Mouse (Mus musculus) intestine, embryonic 14.5 days (tissue): Measurements from ENCODE around the gene Kcna2. TPM values are rescaled to one million over a fixed set of nuclear protein-coding genes. Genes with fewer than 3 reads are reported as not detected.
A peak's percentile ranks its signal among the peaks of the same experiment; 100 is the strongest.

ENCODE experiments used
- ATAC-seq: fragments of 200-750 bp; cut with Nextera tagmentation; replicated peaks from 2 replicates; pipeline ENCODE4 v1.8.0; 2017; ENCODE audit warnings: low read depth, moderate number of reproducible peaks, moderate TSS enrichment, moderate library complexity; ENCODE audit not compliant: low FRiP score, low TSS enrichment
- DNase-seq: peaks from one replicate; pipeline ENCODE4 v3.0.0-alpha.2; 2018; ENCODE audit warnings: low spot score
- H3K27ac ChIP-seq: fragments of 300-500 bp; sonication (generic); 2 replicates; pipeline ENCODE4 v1.5.1; 2014; ENCODE audit warnings: low read depth, mild to moderate bottlenecking, control low read depth
- H3K27me3 ChIP-seq: fragments of 300-500 bp; sonication (generic); replicated peaks from 2 replicates; pipeline ENCODE4 v1.6.1; 2014; ENCODE audit warnings: low read length, control low read depth; ENCODE audit not compliant: control insufficient read depth, insufficient read depth
- H3K36me3 ChIP-seq: fragments of 300-500 bp; sonication (generic); 2 replicates; pipeline ENCODE4 v1.6.1; 2014; ENCODE audit warnings: low read length, control low read depth; ENCODE audit not compliant: control insufficient read depth, insufficient read depth
- H3K4me1 ChIP-seq: fragments of 300-500 bp; sonication (generic); replicated peaks from 2 replicates; pipeline ENCODE4 v1.6.1; 2014; ENCODE audit warnings: low read length, control low read depth, mixed read lengths; ENCODE audit not compliant: control insufficient read depth, insufficient read depth
- H3K4me2 ChIP-seq: fragments of 300-500 bp; sonication (generic); 2 replicates; pipeline ENCODE4 v1.6.1; 2014; ENCODE audit warnings: low read length
- H3K4me3 ChIP-seq: fragments of 300-500 bp; sonication (generic); 2 replicates; pipeline ENCODE4 v1.5.1; 2014; ENCODE audit warnings: low read depth, low read length, control low read depth, mixed read lengths
- H3K9ac ChIP-seq: fragments of 300-500 bp; sonication (generic); 2 replicates; pipeline ENCODE4 v1.6.1; 2014; ENCODE audit warnings: mild to moderate bottlenecking, low read length
- H3K9me3 ChIP-seq: fragments of 300-500 bp; sonication (generic); 2 replicates; pipeline ENCODE4 v1.6.1; 2016; ENCODE audit warnings: low read length, control low read depth; ENCODE audit not compliant: control insufficient read depth
- WGBS: fragments of 180-500 bp; shearing (Covaris S2); extraction: QIAGEN DNeasy Blood & Tissue Kit; methylation state at CpG from one replicate; pipeline ENCODE4 v1.1.7; 2014; 5-methylcytosine and 5-hydroxymethylcytosine counted together
- polyA plus RNA-seq: library from polyadenylated mRNA; unstranded; fragments of >200 nt; fragmentation: Nextera tagmentation; extraction: Ambion mirVana; gene quantifications from 2 replicates; pipeline ENCODE4 v1.2.1, GENCODE M21; 2014

The Kcna2 gene
- polyA plus RNA-seq, 1 experiment from 2014 or later, result 0.09 TPM

GRCm38 (mm10) chr3:107150469-107150868 lies 49.5 kb downstream of the Kcna2 start:
- no peak overlapping the region for H3K9ac ChIP-seq
- H3K27me3 ChIP-seq, result no peaks in the 10 kb centered on the region
- H3K27ac ChIP-seq, result no peak overlapping the region
- DNase-seq (no peak), ATAC-seq (no peak)
- no peak overlapping the region for H3K4me3 ChIP-seq
- no peak overlapping the region for H3K4me2 ChIP-seq
- no peaks in the 10 kb centered on the region for H3K4me1 ChIP-seq
- WGBS, result 51% methylated on average over 3 of the region's 3 CpGs
- no peaks in the 10 kb centered on the region for H3K9me3 ChIP-seq
- no peaks in the 10 kb centered on the region for H3K36me3 ChIP-seq

- Histone ChIP-seq H3K4me3 (no peak overlapping the region), H3K9me3 (no peaks in the 10 kb centered on the region), H3K4me1 (no peaks in the 10 kb centered on the region), H3K27me3 (no peaks in the 10 kb centered on the region), H3K36me3 (no peaks in the 10 kb centered on the region), H3K4me2 (no peak overlapping the region), H3K27ac (no peak overlapping the region), H3K9ac (no peak overlapping the region)
- 57% methylated on average over 7 of the region's 7 CpGs for WGBS
- DNase-seq (no peak), ATAC-seq (no peak)
These were observed 50.1 kb downstream of the Kcna2 start for GRCm38 (mm10) chr3:107150872-107151540.

DNA sequence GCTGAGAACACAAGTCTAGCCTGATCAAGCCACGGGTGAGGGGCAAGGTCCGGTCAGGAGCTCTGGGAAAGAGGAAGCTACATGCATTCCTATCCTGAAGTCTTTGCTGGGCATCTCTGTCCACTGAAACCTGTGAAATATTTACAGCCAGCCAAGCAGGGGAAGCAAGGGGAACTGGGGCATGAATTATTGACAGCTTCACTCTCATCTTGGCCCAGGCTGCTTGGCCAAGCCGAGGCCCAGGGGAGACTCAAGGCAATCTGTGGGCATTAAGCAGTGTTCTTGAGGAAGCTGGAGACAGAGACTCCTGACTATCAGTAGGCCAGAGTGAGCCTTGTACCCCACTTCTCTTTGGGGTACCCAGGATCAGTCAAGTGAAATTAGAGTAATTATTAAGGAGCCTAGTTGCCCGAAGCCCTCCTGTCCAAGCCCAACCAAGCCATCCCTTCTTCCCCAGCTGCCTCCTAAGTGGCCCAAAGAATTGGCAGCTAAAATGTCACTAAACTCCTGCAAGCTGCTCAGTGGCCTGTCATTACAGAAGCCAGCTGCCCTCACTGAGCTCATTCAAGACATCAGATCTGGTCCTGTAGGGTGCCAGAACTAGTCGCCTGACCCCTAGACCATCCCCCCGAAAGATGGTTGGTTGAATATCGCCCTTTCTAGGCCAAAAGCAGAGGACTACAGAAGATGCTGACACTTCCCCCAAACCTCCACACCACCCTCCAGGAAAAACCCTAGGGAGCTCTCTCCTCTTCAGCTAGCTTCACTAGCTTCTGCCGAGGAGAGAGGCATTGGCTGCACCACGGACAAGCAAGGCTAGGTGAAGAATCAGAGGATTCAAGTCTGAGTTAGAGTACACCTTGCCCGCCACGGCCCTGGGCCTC lies 53.1 kb downstream of the Kcna2 start:
- no peak for DNase-seq

GRCm38 (mm10) chr3:107158856-107159255 lies 57.9 kb downstream of the Kcna2 start:
- DNase-seq (no peak), ATAC-seq (no peak)
- peaks cover 12% of the 10 kb centered on the region for H3K27me3 ChIP-seq
- H3K9me3 ChIP-seq, result no peaks in the 10 kb centered on the region
- no peak overlapping the region for H3K27ac ChIP-seq
- no peak overlapping the region for H3K4me3 ChIP-seq
- 0 out of 2 replicates have a peak, but pooled peaks cover 2% of the 10 kb centered on the region for H3K4me1 ChIP-seq
- no peak overlapping the region for H3K4me2 ChIP-seq
- 86% methylated on average over 7 of the region's 7 CpGs for WGBS
- H3K9ac ChIP-seq, result no peak overlapping the region
- no peaks in the 10 kb centered on the region for H3K36me3 ChIP-seq

More for the DNA sequence above, 53.1 kb downstream of the Kcna2 start:
- Histone ChIP-seq H3K4me3 (no peak overlapping the region), H3K27ac (no peak overlapping the region), H3K9me3 (no peaks in the 10 kb centered on the region), H3K36me3 (no peaks in the 10 kb centered on the region), H3K27me3 (no peaks in the 10 kb centered on the region), H3K4me2 (no peak overlapping the region), H3K4me1 (no peaks in the 10 kb centered on the region), H3K9ac (no peak overlapping the region)
- ATAC-seq, result no peak
- WGBS, result 84% methylated on average over 11 of the region's 11 CpGs

GRCm38 (mm10) chr3:107159418-107159817 lies 58.5 kb downstream of the Kcna2 start:
- Histone ChIP-seq H3K4me3 (no peak overlapping the region), H3K36me3 (no peaks in the 10 kb centered on the region), H3K27me3 (peaks cover 12% of the 10 kb centered on the region), H3K4me2 (peak overlapping the region; percentile 36), H3K4me1 (0 out of 2 replicates have a peak, but pooled peaks cover 2% of the 10 kb centered on the region), H3K9ac (no peak overlapping the region), H3K9me3 (no peaks in the 10 kb centered on the region), H3K27ac (no peak overlapping the region)
- ATAC-seq (no peak), DNase-seq (no peak)
- 59% methylated on average over 3 of the region's 3 CpGs for WGBS

DNA sequence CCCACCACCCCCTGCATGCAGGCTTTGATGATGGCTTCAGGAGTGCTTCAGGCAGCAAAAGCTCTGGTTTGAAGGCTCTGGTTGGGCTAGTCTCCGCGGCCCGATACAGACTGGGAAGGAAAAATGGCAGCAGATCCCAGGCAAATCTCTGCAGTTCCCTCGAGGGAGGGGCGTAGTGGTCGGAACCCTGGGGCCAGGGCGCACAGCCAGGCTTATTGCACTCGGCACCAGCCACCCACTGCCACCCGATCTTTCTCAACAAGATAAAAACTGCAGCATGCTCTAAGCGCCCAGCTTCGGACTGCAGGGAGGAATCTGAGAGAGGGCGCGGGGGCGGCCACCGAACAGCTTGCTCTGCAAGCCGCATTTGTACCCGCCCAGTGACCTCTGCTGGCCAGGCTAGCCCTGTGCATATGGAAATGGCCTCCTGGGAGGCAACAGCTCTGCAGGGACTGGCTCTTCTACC lies 58.9 kb downstream of the Kcna2 start:
- Histone ChIP-seq H3K27ac (no peak overlapping the region), H3K4me2 (peak overlapping the region; percentile 36), H3K9me3 (no peaks in the 10 kb centered on the region), H3K36me3 (no peaks in the 10 kb centered on the region), H3K4me3 (no peak overlapping the region), H3K27me3 (peaks cover 12% of the 10 kb centered on the region), H3K4me1 (0 out of 2 replicates have a peak, but pooled peaks cover 2% of the 10 kb centered on the region), H3K9ac (no peak overlapping the region)
- ATAC-seq, result 0 out of 2 replicates have a peak, but pooled peaks have one; percentile 19
- 4% methylated on average over 17 of the region's 17 CpGs for WGBS
- DNase-seq, result peak; percentile 53

GRCm38 (mm10) chr3:107162741-107163140 lies 61.8 kb downstream of the Kcna2 start:
- H3K4me3 ChIP-seq, result no peak overlapping the region
- no peaks in the 10 kb centered on the region for H3K9me3 ChIP-seq
- ATAC-seq (no peak), DNase-seq (no peak)
- H3K27me3 ChIP-seq, result peaks cover 12% of the 10 kb centered on the region
- no peak overlapping the region for H3K27ac ChIP-seq
- 87% methylated on average over 2 of the region's 2 CpGs for WGBS
- no peak overlapping the region for H3K4me2 ChIP-seq
- H3K9ac ChIP-seq, result no peak overlapping the region
- no peaks in the 10 kb centered on the region for H3K36me3 ChIP-seq
- 0 out of 2 replicates have a peak, but pooled peaks cover 2% of the 10 kb centered on the region for H3K4me1 ChIP-seq
